Mouse (Mus musculus): Measurements from ENCODE around the gene Lmntd1.

Lmntd1 gene

DNA sequence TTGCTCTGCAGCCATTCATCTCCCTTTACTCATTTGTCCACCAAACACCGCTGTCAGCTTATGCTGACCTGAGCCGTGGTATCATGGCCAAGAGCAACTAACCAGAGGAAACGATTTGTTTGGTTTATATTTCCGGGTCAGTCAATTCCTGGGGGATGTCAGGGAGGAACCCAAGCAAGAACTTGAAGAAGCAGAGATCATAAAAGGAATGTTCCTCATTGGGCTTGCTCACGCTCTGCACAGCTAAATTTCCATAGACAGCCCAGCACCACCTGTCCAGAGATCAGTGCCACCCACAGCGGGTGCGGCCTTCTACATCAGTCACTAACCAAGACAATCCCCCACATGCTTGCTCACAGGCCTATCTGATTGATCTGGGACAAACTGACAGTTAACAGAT lies at the start of gene Lmntd1:
TSS of gene Lmntd1 (minus strand) at position 101 of the 400 bp plus-strand sequence.
- no peak for DNase-seq

DNA sequence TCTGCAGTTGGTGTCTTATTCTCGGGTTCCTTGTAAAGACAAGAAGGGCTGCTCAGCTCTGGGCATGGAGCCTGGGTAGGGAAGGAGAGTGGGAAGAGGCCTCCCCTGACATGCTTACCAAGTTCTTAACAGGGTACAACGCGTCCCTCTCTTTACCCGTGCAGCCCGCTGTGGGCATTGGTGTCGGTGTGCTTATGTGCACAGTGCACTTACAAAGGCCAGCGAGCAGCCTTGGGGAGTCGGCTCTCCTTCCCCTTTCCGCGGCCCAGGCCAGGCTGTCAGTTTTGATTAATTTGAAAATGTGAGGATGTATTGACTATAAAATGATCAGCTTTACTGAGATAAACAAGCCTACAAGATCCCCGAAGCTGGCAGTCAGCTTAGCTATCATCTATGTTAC lies 46.8 kb upstream of the Lmntd1 start:
- no peak for DNase-seq

DNA sequence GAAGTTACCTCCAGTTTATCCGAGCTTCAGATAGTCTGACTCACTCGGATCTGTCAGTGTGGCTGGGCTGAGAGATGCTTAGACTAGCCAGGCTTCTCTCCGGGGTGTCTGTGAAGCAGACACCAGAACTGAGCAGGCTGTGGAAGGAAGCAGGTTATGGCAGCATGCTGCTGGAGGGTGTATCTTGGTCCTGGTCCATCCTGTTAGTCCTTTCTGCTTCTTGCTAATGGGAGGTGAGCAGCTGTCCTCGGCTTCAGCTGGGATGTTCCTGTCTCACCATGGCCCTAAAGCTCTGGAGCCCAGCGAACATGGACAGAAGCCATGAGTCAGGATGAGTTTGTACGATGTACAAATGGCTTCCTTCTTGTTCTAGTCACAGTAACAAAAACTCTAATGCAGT lies 45.0 kb upstream of the Lmntd1 start:
- DNase-seq = no peak

DNA sequence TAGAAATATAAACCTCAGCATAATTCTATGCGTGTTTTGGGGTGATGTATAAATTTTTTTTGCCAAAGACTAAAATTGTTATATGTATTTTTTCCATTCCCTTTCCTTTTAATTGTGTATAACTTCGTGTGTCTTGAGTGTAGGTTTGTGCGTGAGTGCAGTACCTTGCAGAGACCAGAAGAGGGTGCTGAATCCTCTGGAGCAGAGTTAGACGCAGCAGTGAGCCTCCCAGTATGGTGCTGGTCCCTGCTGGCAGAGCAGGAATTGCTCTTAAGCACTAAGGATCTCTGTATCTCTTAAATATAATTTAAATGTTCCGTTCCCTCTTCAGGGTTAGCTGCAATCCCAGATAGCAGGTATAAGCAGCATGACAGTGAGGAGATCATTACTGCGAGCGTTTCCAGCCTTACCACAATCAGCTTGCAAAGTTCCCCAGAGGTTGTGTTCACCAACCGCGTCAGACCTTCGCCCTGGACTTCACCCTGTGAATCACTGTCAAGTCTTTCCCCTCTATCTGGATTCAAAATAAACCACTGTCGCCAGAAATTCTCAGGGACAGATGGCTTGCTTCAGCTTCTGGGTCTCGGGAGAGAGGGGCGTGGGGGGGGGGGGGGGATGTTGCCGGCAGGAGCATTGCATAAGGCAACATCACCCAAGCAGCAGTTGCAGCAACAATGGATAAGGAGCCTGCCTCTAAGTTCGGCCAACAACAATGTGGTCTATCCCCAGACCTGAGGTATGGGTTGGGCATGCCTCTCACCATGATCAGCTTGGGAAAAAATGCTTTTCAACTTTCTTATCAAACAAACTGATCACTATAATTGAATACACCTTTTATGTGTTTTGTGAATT lies 42.8 kb upstream of the Lmntd1 start:
- DNase-seq = no peak

DNA sequence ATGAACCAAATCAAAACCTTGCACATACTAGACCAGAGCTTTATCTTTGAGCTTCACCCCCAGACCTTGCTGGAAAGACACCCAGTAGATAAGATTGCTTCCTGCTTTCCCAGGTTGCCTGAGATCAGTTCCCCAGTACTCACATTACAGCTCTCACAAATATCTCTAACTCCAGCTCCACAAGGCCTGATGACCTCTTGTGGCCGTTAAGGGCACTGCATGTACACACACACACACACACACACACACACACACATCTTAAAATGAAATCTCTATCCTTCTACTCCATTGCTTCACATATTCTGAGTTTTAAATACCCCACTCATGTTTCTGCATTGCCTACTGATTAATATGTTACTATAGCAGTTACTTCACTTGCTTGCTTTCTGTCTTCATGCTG lies 41.6 kb upstream of the Lmntd1 start:
- DNase-seq = no peak

DNA sequence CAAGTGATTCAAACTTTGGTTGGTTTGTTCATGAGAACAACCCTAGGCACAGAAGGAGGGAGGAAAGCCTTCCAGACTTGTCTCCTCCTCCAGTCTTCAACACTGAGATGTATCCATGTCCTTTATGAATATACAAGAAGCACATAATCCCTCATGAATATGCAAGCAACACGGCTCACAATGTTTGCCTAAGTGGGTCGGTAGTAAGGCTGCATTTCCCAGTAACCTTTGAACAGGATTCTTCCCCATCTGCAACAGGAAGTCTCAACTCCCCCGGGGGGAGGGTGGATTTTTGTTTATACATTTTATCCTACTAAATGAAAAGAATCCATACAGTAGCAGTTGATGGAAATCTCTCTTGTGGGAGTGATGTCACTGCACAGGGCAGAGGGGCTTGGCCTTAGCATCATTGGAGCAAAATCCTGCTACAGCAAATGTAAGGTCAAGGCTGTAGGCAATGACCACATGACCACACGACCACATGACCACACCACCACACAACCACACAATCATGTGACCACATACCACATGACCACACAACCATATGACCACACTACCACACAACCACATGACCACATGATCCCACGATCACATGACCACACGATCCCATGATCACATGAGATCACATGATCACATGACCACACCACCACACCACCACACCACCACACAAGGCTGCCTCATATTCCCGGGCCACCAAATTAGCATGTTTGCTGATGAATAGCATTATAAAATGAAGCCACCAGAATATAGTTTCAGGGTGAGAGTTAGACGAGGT lies 40.1 kb upstream of the Lmntd1 start:
- DNase-seq = no peak

DNA sequence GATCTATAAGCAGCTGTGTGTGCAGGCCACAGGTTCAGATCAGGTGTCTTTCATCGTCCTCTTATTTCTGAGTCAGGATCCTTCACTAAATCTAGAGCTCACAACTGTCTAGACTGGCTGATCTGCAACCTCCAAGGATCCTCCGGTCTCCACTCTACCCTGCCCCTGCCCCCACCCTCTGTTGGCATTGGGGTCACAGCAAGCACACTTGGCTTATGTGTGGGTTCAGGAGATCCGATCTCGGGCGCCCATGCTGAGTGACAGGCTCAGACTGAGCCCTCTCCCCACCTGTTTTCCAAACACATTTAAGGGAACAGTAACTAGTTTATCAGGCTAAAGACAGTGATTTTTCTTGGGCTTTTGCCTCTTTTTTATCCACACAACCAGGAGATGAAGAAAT lies 39.5 kb upstream of the Lmntd1 start:
- no peak for DNase-seq

DNA sequence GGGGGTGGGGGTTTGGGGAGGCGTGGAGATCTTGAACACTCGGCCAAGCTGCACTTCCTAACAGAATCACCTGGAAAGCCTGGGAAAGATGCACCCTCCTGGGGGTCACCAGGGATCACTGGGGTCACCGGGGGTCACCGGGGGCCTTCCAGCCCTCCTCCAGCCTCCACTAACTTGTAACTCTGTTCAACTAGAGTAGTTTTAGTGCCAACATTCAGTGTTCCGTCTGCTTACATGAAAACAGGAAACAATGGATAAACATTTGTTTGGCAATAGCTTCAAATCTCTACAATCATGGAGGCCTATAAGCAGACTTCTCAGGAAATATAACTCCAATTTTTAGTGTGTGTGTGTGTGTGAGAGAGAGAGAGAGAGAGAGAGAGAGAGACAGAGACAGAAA lies 38.9 kb upstream of the Lmntd1 start:
- no peak for DNase-seq

DNA sequence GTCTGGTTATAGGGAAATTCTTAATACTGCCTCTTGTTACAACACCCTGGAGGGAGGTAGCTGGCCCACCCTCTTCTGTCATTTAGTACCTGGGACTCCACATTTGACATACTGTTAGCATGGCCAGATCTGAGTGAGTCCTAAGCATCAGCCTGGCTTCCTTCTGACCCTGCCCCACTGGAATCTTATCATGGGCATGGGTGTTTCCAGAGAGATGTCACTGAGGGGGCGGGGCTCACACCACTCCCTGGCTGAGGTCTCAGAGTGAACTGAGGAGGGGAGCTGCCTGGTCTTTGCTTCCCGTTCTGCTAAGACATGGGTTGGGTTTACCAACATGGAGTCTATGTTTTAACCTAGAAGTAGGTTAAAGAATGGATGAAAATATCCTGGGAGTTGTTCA lies 37.9 kb upstream of the Lmntd1 start:
- no peak for DNase-seq

DNA sequence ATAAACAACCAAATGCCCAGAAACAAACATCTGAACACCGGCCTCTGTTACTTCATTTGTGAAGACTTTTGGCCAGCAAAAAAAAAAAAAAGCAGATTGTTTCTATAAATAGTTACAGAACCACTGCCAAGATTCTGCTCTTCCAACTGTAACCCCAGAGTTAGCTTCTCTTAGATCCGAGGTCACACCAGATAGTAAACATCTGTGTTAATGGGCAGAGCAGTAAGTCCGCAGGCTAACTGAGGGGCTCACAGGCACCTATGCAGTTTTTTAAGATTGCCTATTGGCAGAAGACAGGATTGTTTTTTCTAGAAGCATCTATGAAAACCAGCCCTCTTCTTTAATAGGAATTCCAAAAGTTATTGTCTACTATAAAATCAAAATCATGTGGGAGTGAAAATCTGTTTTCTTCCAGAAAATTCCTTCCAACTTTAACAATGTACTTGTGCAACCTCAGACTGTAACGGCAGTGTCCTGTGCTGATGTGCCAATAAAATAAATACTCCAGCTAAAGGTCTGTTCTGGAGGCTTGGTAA lies 26.9 kb upstream of the Lmntd1 start:
- no peak for DNase-seq

DNA sequence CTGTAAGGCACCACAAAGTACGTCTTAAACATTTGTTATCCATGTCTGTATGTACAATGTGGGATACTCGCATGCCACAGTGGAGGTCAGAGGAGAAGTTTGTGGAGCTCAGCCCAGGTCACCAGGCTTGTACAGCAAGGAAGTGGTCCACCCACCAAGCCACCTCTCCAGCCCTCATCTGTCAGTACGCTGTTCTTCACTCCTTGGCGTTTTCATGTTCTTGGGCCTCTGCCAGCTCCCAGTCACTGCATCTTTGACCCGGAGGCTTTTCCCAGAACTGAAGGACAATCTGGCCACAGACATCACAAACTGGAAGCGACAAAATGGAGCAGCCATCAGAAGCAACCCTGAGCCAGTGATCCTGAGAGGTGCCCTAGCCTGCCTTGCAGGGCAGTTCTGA lies 24.1 kb upstream of the Lmntd1 start:
- DNase-seq = no peak

DNA sequence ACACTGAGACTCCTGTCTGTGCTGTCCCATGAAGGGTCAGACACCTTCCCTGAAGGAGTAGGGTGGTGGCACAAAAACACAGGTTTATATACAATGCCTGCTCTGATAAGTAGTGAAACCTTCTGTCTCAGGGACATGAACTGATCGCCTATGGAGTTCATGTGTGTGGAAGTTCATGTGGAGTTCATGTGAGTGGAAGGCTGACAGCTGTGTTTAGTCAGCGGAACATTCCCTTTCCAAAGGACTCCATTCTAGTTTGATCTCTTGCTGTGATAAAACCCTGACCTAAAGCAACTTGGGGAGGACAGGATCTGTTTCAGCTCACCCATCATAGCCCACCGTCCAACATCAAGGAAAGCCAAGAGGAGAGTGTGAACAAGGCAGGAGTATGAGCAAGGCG lies 22.6 kb upstream of the Lmntd1 start:
- no peak for DNase-seq

DNA sequence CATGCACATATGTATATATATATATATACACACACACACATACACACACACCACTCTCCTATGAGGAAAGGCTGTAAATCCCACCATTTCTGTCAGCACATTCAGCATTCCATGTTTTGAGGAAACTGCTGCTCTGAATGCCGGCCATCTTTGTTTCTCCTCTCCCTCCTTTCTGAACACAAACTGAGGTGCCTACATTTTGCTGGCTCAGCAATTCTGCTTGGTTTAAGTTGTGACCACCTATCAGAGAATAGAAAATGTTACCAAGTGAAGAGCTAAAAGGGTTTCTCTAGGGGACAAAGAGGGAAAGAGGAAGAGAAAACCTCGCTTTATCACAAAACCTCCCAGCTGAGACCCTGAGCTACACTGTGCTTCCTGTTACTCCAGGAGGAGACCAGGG lies 20.3 kb upstream of the Lmntd1 start:
- DNase-seq = no peak

DNA sequence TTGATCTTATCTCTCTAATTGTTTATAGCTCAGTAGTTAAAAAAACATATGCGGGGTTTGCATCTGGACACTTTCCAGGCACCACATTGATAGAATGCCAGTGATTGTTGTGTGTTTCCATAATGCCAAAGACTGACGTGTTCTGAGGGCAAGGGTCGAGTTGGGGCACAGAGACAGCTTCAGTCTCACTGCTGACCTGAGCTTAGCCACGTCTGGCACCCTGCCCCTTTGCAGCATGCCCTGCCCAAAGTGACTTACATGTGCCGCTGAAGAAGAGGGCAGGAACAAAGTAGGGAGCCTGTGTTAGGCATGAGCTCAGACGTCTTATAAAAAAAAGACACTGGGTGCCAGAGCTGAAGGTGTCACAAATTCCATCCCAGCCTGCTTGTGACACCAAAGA lies 16.1 kb upstream of the Lmntd1 start:
- no peak for DNase-seq

DNA sequence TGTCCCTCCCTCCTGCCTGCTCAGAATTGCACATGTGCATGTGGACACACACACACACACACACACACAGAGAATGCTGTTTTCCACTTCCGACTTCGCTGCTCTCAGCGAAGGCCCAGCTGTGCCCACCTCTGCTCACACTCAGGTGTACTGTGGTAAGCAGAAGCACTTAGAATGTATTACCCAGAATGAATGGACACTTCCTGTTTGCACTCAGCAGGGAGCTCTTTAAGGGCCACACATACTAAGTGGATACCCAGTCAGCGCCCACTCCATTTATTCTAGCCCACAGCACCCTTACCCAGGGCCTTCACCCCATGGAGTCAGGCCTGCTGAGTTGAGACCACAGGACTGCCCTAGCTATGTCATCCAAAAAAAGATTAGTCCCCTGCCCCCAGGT lies 9.0 kb upstream of the Lmntd1 start:
- DNase-seq = no peak

DNA sequence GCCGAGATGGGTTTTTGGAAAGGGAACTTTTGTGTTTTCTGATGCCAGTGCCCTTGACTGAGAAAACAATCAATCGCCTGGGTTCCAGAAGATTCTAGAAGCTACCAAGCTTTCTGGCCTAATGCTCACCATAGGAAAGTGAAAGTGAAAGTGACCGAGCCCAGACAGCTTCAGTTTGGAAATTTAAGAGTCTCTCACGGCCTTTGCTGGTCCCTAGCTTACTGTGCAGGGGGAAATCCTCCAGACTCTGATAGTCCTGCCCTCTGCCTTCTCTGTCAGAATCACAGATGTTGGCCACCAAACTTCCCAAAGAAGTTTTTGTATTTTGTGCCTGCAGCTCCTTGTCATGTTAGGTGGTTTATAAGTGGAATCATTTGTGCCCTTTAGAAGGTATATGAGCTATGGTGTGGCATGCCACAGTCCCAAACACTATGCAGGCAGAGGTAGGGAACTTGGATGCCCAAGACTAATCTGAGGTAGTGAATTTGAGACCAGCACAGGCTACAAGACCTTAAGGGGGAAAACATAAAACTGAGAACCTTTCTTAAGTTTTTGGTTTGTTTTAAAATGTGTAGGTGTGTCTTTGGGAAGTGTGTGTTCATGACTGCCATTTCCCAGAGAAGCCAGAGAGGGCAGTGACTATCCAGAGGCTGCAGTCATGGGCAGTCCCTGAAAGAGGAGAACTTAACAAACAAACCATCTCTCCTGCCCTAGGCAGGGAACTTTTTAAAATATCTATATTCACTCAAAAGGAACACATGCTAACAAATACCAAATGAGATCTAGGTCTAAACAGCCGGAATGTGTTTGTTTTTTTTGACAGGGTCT lies 2.5 kb upstream of the Lmntd1 start:
- DNase-seq = no peak

DNA sequence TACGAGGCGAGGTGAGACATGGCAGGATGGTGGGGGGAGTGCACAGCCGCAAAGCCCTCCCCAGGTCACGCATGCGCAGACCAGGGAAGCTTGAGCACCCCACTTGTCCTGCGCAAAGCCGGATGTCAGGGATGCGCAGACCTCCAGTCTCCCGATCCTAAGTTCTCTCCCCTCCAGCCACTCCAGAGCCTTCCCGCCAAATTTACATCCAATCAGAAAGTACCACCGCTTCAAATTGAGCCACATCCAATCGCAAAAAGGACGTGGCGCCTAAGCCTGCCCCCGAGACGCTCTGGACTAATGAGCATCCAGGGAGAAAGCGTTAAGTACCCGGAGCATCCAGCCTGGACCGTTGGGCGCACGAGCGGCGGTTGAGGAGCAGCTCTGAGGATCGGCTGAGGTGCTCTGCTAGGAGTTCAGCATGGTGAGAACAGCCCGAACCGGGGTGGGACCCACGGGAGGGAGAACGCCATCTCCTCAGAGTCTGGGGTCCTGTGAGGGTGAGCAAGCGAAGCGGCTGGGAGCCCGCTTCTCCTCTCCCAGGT lies 1.6 kb upstream of the Lmntd1 start, which contains the start of gene Tuba3b:
TSS of gene Tuba3b (plus strand) at position 92 of the 545 bp plus-strand sequence.
- DNase-seq = no peak

DNA sequence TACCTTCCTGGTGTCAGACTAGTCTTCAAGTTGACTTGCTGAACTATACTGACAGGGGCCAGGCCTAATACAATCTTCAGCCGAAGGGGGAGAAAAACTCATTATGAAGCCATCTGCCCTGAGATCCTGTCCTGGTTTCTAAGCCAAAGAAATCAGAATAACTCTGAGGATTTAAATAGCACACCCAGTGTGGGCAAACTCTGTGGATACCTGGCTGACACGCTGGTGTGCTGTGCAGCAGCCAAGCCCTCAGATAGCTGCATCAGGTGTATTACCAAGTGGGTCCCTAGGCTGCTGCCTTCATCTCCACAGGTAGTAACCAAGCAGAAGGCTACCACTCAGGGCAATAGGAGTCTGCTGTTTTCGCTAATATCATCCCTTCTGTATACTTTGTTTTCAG lies 1.5 kb downstream of the Lmntd1 start:
- no peak for DNase-seq

DNA sequence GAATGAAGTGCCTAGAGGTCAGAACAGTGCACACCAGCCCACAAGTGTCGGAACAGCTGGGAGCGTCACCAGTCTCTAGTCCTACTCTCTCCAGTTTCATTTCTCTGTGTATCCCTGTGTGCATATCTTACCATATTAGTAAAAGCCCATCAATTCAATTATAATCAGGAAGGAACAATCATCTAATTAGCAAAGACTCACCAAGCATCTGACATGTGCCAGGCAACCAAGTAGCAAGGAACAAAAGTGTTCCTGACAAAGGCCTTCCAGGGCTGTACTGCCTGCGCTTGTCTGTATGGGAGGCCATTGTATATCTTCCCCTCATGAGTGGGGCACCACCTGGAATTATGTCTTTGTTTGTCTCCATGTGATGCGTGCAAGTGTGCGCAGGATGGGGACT lies 3.2 kb downstream of the Lmntd1 start:
- no peak for DNase-seq

DNA sequence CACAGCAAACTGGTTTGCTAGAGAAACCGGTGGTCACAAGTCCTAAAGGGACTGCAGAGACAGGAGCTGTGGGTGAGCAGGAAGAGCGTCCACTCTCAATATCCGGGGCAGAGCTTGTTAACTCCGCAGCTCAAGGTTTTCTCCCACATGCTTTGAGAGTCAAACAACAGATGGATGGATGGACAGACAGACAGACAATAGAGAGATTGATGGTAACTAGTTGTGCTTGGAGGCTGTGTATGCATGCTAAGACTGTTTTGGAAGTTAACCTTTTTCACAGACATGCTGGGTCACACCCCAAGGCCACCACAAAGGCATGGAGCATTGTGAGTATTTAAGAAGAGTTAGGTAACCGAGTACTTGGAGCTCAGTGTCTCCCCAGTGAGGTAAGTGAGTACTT lies 5.4 kb downstream of the Lmntd1 start:
- no peak for DNase-seq

DNA sequence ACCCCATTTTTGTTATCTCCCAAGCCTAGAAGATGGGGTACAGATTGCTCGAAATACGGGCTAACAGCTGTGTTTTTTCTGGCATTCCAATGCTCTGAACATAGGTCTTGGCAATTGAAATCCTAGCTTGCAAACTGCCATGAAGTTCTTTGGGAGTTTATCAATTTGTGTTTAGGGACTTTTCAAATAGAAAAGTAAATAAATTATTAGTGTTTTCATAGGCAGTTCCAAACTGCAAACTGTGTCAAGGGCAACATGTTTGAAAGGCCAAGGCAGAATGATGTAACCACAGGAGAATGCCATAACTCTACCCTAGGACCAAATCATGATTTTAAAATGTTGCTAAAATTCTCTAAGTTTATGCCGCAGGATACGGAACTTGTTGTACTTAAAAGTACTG lies 6.4 kb downstream of the Lmntd1 start:
- DNase-seq = no peak

DNA sequence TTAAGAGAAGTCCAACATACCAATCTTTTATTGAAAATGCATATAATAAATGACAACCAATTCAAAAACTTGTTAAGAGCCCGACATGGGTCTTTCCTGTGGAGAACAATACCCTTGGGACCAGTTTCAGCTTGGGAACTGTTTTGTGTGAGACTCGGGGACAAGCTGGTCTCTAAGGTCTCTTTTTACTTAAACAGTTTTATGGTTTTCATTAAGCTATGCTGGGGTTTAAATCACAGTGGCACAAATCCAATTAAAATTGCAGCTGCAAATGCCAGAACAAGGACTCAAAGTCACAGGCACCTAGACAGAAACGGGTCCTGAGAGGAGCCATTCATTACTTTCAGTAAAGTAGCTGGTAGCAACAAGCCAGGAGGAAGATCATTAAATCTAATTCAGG lies 8.9 kb downstream of the Lmntd1 start:
- no peak for DNase-seq

DNA sequence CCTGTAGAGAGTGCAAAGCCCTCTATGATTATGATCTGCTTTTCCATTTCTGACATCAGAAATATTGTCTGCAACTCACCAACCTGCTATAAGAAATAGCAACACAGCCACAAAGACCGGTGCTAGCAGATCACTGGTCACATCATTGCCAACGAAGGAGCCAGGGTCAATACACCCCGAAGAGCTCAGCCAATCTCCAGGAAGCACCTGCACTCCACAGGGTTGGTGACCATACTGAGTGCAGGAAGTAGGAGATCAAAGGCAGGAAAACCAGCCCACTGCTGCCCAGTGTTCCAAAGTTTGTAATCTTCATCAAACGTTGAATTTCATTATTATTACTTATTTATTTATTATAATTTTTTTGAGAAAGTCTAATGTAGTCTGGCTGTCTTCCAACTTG lies 9.5 kb downstream of the Lmntd1 start:
- no peak for DNase-seq
